Mouse (Mus musculus): ENCODE data around the gene C2cd5.

GRCm38 (mm10) chr6:142962881-142963280, 137.1 kb downstream of the C2cd5 start:
- TF ChIP-seq CTCF (conservative IDR thresholded peaks at IDR 0.05; ENCODE audit: low read length) (no peak), NANOG (IDR thresholded peaks at IDR 0.05; ENCODE audit: borderline replicate concordance, low read length) (no peak), POU5F1 (IDR thresholded peaks at IDR 0.05; ENCODE audit: borderline replicate concordance, low read length) (no peak)
